Mouse (Mus musculus): ENCODE data around the gene Gtf2f2. TPM values are rescaled to one million over a fixed set of nuclear protein-coding genes. Genes with fewer than 3 reads are reported as not detected.

Gene Gtf2f2
- polyA plus RNA-seq, 1 experiment from 2014 or later = 36.7 TPM

DNA sequence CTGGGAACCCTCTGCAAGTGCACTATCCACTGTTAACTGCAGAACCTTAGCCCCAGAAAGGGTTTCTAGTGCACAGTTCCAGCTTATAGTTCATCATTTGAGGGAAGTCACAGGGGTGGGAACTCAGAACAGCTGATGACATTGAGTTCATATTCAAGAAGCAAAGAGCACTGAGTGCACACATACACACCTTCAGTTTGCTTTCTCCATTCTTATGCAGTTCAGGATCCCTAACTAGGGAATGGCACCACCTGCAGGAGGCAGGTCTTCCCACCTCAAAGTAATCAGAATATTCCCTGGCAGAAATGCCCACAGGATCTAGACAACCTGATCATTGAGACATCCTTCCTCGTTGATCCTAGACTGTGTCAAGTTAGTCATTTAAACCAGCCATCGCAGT is 151.0 kb downstream of the Gtf2f2 start:
- Histone ChIP-seq H3K9ac (ENCODE audit: low read depth, low read length) (no peak overlapping the region), H3K4me1 (ENCODE audit: control insufficient read depth, insufficient read depth, low read length) (peaks cover 11% of the 10 kb centered on the region), H3K27me3 (ENCODE audit: control insufficient read depth, insufficient read depth, low read length) (no peaks in the 10 kb centered on the region), H3K4me3 (ENCODE audit: low read depth, low read length) (no peak overlapping the region), H3K36me3 (ENCODE audit: control insufficient read depth, insufficient read depth, low read length) (no peaks in the 10 kb centered on the region), H3K4me2 (no peak overlapping the region), H3K27ac (ENCODE audit: low read depth, low read length) (no peak overlapping the region), H3K9me3 (replicated peaks; ENCODE audit: control insufficient read depth, low read length) (no peaks in the 10 kb centered on the region; the same call in 1 of the 2 replicates)
- 76% methylated on average over 2 of the region's 2 CpGs for WGBS (ENCODE audit: insufficient replicate concordance)
- no peak for ATAC-seq (replicated peaks; ENCODE audit: insufficient number of reproducible peaks, low FRiP score, low TSS enrichment)

DNA sequence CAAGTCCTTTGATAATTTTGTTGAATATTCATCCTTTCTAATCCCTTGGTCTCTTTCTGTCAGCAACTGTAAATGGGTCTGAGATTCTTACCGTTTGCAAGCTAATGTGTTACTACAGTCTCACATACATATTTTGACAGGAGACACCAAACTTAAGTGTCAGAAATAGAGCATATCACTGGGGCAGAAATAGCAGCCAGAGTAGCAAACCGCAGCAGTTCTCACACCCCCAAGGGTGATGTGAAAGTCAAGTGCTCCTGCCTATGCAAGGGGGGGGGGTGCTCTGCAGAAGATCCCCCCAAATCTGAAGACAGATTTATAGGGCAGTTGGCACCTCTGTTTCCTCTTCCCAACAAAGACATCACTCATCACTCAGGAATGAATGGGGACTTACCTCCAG is 152.5 kb downstream of the Gtf2f2 start:
- Histone ChIP-seq H3K4me3 (ENCODE audit: low read depth, low read length) (no peak overlapping the region), H3K36me3 (ENCODE audit: control insufficient read depth, insufficient read depth, low read length) (no peaks in the 10 kb centered on the region; the same call in 1 of the 2 replicates), H3K9ac (ENCODE audit: low read depth, low read length) (no peak overlapping the region), H3K27ac (ENCODE audit: low read depth, low read length) (no peak overlapping the region), H3K27me3 (ENCODE audit: control insufficient read depth, insufficient read depth, low read length) (no peaks in the 10 kb centered on the region), H3K4me2 (no peak overlapping the region), H3K4me1 (ENCODE audit: control insufficient read depth, insufficient read depth, low read length) (peaks cover 3% of the 10 kb centered on the region; the same call in 1 of the 2 replicates), H3K9me3 (replicated peaks; ENCODE audit: control insufficient read depth, low read length) (no peaks in the 10 kb centered on the region; the same call in 1 of the 2 replicates)
- no peak for ATAC-seq (replicated peaks; ENCODE audit: insufficient number of reproducible peaks, low FRiP score, low TSS enrichment)
- 34% methylated on average over 2 of the region's 2 CpGs for WGBS (ENCODE audit: insufficient replicate concordance)

DNA sequence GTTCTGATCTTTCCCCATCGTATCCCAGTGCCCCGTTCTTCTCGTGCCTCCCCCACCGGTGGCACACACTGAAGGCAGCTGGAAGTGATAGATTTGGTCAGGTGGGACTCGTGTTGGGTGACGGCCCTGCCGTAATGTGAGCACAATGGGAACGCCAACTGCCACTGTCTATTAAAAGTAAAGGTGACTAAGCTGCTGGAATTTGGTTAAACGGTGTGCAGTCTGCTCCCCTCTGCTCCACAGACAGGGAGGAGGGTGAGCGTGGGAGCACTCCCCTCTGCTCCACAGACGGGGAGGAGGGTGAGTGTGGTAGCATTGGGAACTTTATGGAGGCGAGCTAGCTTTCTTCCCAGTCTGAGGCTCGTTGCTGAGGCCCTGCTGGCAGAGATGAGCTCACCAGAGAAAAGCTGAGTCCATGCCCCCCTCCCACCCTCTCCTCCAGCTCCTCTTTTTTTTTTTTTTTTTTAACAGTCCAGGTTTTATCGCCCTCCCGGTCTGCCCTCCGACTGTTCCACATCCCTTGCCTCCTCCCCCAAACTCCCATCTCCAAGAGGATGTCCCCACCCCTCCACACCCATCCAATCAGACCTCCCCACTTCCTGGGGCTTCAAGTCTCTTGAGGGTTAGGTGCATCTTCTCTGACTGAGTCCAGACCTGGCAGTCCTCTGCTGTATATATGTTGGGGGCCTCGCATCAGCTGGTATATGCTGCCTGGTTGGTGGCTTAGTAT is 155.2 kb downstream of the Gtf2f2 start:
- no peak overlapping the region for H3K9ac ChIP-seq (ENCODE audit: low read depth, low read length)
- no peak overlapping the region for H3K4me2 ChIP-seq
- no peak overlapping the region for H3K27ac ChIP-seq (ENCODE audit: low read depth, low read length)
- no peak for ATAC-seq (replicated peaks; ENCODE audit: insufficient number of reproducible peaks, low FRiP score, low TSS enrichment)
- H3K4me3 ChIP-seq (ENCODE audit: low read depth, low read length) = no peak overlapping the region
- H3K9me3 ChIP-seq (replicated peaks; ENCODE audit: control insufficient read depth, low read length) = no peaks in the 10 kb centered on the region
- peaks cover 5% of the 10 kb centered on the region; the same call in 1 of the 2 replicates for H3K36me3 ChIP-seq (ENCODE audit: control insufficient read depth, insufficient read depth, low read length)
- peaks cover 3% of the 10 kb centered on the region; the same call in 1 of the 2 replicates for H3K4me1 ChIP-seq (ENCODE audit: control insufficient read depth, insufficient read depth, low read length)
- no peaks in the 10 kb centered on the region for H3K27me3 ChIP-seq (ENCODE audit: control insufficient read depth, insufficient read depth, low read length)
- 52% methylated on average over 17 of the region's 17 CpGs for WGBS (ENCODE audit: insufficient replicate concordance)

DNA sequence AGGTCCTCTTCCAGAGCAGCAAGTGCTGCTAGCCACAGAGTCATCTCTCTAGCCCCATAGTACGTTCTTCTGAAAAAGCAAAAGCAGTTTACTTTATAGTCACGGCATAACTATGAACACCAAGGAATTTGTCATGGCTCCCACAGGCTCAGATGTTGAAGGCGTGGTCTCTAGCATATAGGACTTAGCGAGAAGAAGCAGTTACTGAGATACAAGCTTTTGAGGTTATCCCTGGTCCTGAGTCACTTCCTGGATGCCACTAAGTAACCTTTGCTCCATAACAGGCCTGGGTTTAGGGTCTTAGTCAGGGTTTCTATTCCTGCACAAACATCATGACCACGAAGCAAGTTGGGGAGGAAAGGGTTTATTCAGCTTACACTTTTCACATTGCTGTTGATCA is 158.6 kb downstream of the Gtf2f2 start:
- WGBS (ENCODE audit: insufficient replicate concordance) = 88% methylated on average over 5 of the region's 5 CpGs
- Histone ChIP-seq H3K27ac (ENCODE audit: low read depth, low read length) (no peak overlapping the region), H3K4me1 (ENCODE audit: control insufficient read depth, insufficient read depth, low read length) (peaks cover 10% of the 10 kb centered on the region), H3K4me3 (ENCODE audit: low read depth, low read length) (no peak overlapping the region), H3K36me3 (ENCODE audit: control insufficient read depth, insufficient read depth, low read length) (peaks cover 34% of the 10 kb centered on the region), H3K4me2 (no peak overlapping the region), H3K9me3 (replicated peaks; ENCODE audit: control insufficient read depth, low read length) (no peaks in the 10 kb centered on the region), H3K9ac (ENCODE audit: low read depth, low read length) (no peak overlapping the region), H3K27me3 (ENCODE audit: control insufficient read depth, insufficient read depth, low read length) (no peaks in the 10 kb centered on the region)
- ATAC-seq (replicated peaks; ENCODE audit: insufficient number of reproducible peaks, low FRiP score, low TSS enrichment) = no peak

DNA sequence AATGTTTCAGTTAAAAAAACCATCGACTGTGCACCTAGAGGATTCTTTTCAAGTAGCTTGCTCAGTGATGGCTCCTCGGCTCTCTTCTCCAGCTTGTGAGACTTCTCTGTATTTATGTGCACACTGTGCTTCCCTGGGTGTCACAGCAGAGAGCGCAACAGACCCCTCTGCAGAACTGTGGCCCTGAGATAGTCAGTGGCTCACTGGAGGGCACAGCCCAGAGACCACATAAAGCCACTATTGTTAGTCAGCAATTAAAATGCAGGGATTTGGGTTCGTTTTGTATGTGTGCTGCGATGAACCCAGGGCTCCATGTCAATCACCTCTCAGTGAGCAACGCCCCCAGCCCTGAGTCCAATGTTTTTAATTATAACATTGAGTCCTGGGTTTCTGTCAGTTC is 159.8 kb downstream of the Gtf2f2 start:
- ATAC-seq (replicated peaks; ENCODE audit: insufficient number of reproducible peaks, low FRiP score, low TSS enrichment) = no peak

DNA sequence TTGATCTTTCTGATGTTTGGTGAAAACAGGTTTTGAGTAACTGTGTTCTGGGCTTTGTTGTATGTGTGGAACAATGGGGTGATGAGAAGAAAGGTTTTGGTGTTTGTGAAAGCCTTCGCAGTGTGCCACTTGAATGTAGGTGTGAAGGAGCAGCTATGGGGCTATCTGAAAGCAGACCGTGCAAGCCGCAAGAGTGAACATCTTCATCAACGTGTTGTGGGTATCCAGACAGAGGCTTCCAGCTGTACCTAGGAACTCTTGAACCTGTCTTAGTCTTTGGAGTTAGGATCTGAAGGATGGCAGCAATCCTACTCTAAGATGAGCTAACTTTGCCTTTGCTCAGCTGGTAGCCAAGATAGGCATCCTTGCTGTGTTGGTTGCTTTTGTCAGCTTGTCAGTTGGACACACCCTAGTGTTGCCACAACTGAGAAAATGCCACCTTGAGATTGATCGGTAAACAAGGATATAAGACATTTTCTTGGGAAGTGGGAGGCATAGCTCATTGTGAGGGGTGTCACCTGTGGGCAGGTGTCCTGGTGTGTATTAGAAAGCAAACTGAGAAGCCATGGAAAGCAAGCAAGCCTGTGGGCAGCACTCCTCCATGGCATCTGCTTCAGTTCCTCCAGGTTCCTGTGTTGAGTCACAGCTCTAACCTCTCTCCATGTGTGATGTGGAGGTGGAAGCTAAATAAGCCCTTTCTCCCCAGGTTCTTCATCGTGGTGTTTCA is 160.7 kb downstream of the Gtf2f2 start:
- peaks cover 38% of the 10 kb centered on the region for H3K36me3 ChIP-seq (ENCODE audit: control insufficient read depth, insufficient read depth, low read length)
- H3K27ac ChIP-seq (ENCODE audit: low read depth, low read length) = no peak overlapping the region
- peaks cover 12% of the 10 kb centered on the region for H3K4me1 ChIP-seq (ENCODE audit: control insufficient read depth, insufficient read depth, low read length)
- H3K4me3 ChIP-seq (ENCODE audit: low read depth, low read length) = no peak overlapping the region
- no peak overlapping the region for H3K9ac ChIP-seq (ENCODE audit: low read depth, low read length)
- 79% methylated on average over 6 of the region's 6 CpGs for WGBS (ENCODE audit: insufficient replicate concordance)
- no peak for ATAC-seq (replicated peaks; ENCODE audit: insufficient number of reproducible peaks, low FRiP score, low TSS enrichment)
- H3K9me3 ChIP-seq (replicated peaks; ENCODE audit: control insufficient read depth, low read length) = no peaks in the 10 kb centered on the region
- H3K27me3 ChIP-seq (ENCODE audit: control insufficient read depth, insufficient read depth, low read length) = no peaks in the 10 kb centered on the region
- no peak overlapping the region for H3K4me2 ChIP-seq

More for the DNA sequence above, 159.8 kb downstream of the Gtf2f2 start:
- Histone ChIP-seq H3K9me3 (replicated peaks; ENCODE audit: control insufficient read depth, low read length) (no peaks in the 10 kb centered on the region), H3K36me3 (ENCODE audit: control insufficient read depth, insufficient read depth, low read length) (peaks cover 38% of the 10 kb centered on the region), H3K4me1 (ENCODE audit: control insufficient read depth, insufficient read depth, low read length) (peaks cover 15% of the 10 kb centered on the region), H3K27ac (ENCODE audit: low read depth, low read length) (no peak overlapping the region), H3K4me2 (no peak overlapping the region), H3K4me3 (ENCODE audit: low read depth, low read length) (no peak overlapping the region), H3K9ac (ENCODE audit: low read depth, low read length) (no peak overlapping the region), H3K27me3 (ENCODE audit: control insufficient read depth, insufficient read depth, low read length) (no peaks in the 10 kb centered on the region)
- WGBS (ENCODE audit: insufficient replicate concordance) = 74% methylated on average over 6 of the region's 6 CpGs

DNA sequence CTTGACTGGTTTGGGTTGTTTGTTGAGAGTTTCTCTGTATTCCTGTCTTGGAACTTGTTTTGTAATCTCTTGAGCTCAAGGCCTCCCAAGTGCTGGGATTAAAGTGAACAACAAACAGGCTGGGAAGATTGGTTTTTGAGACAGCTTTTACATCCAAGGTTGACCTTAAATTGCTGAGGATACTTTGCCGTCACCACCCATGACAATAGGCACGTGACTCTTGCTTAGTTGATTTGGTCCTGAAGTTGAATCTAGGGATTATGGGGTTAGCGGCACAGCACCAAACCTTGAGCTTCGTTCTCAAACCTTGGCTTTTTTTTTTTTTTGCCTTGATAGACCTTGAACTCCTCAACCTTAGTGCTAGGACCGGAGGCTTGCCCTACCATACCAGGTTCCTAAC is 161.4 kb downstream of the Gtf2f2 start:
- H3K4me1 ChIP-seq (ENCODE audit: control insufficient read depth, insufficient read depth, low read length) = peaks cover 12% of the 10 kb centered on the region
- peaks cover 38% of the 10 kb centered on the region for H3K36me3 ChIP-seq (ENCODE audit: control insufficient read depth, insufficient read depth, low read length)
- no peak overlapping the region for H3K27ac ChIP-seq (ENCODE audit: low read depth, low read length)
- H3K4me3 ChIP-seq (ENCODE audit: low read depth, low read length) = no peak overlapping the region
- H3K9me3 ChIP-seq (replicated peaks; ENCODE audit: control insufficient read depth, low read length) = no peaks in the 10 kb centered on the region
- 76% methylated on average over 5 of the region's 5 CpGs for WGBS (ENCODE audit: insufficient replicate concordance)
- no peaks in the 10 kb centered on the region for H3K27me3 ChIP-seq (ENCODE audit: control insufficient read depth, insufficient read depth, low read length)
- ATAC-seq (replicated peaks; ENCODE audit: insufficient number of reproducible peaks, low FRiP score, low TSS enrichment) = no peak
- no peak overlapping the region for H3K4me2 ChIP-seq
- H3K9ac ChIP-seq (ENCODE audit: low read depth, low read length) = no peak overlapping the region

DNA sequence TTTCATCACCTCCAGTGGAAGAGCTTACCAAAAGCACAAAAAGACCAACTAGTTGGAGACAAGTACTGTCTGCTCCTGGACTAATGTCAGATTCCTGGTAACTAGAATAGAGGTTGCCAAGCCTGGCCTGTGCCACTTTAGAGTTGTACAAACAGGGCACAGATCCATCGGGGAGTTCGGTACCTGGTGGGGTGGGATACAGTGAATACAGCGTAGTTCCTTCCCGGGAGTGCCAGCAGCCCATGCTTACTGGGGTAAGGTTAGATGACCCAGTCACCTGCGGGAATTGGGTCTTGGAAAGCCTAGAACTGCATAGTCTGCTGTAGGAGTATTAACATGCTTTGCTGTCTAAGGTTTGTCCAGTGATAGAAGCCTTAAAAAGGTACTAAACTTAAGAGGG is 162.2 kb downstream of the Gtf2f2 start:
- Histone ChIP-seq H3K27me3 (ENCODE audit: control insufficient read depth, insufficient read depth, low read length) (no peaks in the 10 kb centered on the region), H3K36me3 (ENCODE audit: control insufficient read depth, insufficient read depth, low read length) (peaks cover 38% of the 10 kb centered on the region), H3K27ac (ENCODE audit: low read depth, low read length) (no peak overlapping the region), H3K4me1 (ENCODE audit: control insufficient read depth, insufficient read depth, low read length) (peaks cover 12% of the 10 kb centered on the region), H3K4me3 (ENCODE audit: low read depth, low read length) (no peak overlapping the region), H3K4me2 (no peak overlapping the region), H3K9ac (ENCODE audit: low read depth, low read length) (no peak overlapping the region), H3K9me3 (replicated peaks; ENCODE audit: control insufficient read depth, low read length) (no peaks in the 10 kb centered on the region)
- ATAC-seq (replicated peaks; ENCODE audit: insufficient number of reproducible peaks, low FRiP score, low TSS enrichment) = no peak
- 93% methylated on average over 5 of the region's 5 CpGs for WGBS (ENCODE audit: insufficient replicate concordance)

All from heart, embryonic 11.5 days (tissue).